In genomic region chr9:106822381-106823104, GRCm38 (mm10) we compare ENCODE assay signal across 7 mouse cellular contexts. TPM values are rescaled to one million over a fixed set of nuclear protein-coding genes. Genes with fewer than 3 reads are reported as not detected.
DNase-seq lines count a peak whose midpoint lies in the region; ATAC-seq lines count a peak whose summit lies in the region.

No protein-coding gene starts in this region.

- peak overlapping the region; percentile 94 for H3K27ac ChIP-seq in intestine, embryonic 16.5 days (ENCODE audit: low read length)
- peak overlapping the region; percentile 94 for H3K27ac ChIP-seq in limb, embryonic 10.5 days
- peak overlapping the region; percentile 92 for H3K27ac ChIP-seq in midbrain, embryonic 13.5 days

- H3K4me2 ChIP-seq in intestine, embryonic 16.5 days (ENCODE audit: low read depth, low read length): peak overlapping the region; percentile 46
- H3K4me2 ChIP-seq in midbrain, embryonic 13.5 days (replicated peaks): peak overlapping the region; percentile 89

- peak; percentile 89 for DNase-seq in adrenal gland, adult 8-10 months
- DNase-seq in embryo, embryonic 11.5 days (ENCODE audit: low read depth, low spot score): peak; percentile 77
- DNase-seq in gastrocnemius, postnatal 4 days (ENCODE audit: low spot score in 2 of 2): peak; percentile 81 to 88
- peak; percentile 89 for DNase-seq in limb, embryonic 10.5 days (ENCODE audit: low spot score)
- DNase-seq in spleen, adult 18-20 months: peak; percentile 79 to 83

- no peaks in the 10 kb centered on the region for H3K27me3 ChIP-seq in intestine, embryonic 16.5 days (replicated peaks; ENCODE audit: control insufficient read depth, insufficient read depth, low read length)
- H3K27me3 ChIP-seq in limb, embryonic 10.5 days (ENCODE audit: low read depth, poor library complexity, severe bottlenecking): no peaks in the 10 kb centered on the region
- H3K27me3 ChIP-seq in midbrain, embryonic 13.5 days: no peaks in the 10 kb centered on the region

- under 1% methylated on average over 32 of the region's 32 CpGs for WGBS in intestine, embryonic 16.5 days
- WGBS in limb, embryonic 10.5 days: 4% methylated on average over 32 of the region's 32 CpGs
- WGBS in midbrain, embryonic 13.5 days: 3% methylated on average over 32 of the region's 32 CpGs

- no peaks in the 10 kb centered on the region for H3K9me3 ChIP-seq in intestine, embryonic 16.5 days (ENCODE audit: control insufficient read depth, low read length)
- no peaks in the 10 kb centered on the region for H3K9me3 ChIP-seq in limb, embryonic 10.5 days (replicated peaks)
- no peaks in the 10 kb centered on the region for H3K9me3 ChIP-seq in midbrain, embryonic 13.5 days

- H3K36me3 ChIP-seq in intestine, embryonic 16.5 days (ENCODE audit: control insufficient read depth, insufficient read depth, low read length): no peaks in the 10 kb centered on the region
- peaks cover 5% of the 10 kb centered on the region; the same call in 1 of the 2 replicates for H3K36me3 ChIP-seq in limb, embryonic 10.5 days
- no peaks in the 10 kb centered on the region for H3K36me3 ChIP-seq in midbrain, embryonic 13.5 days

- ATAC-seq in intestine, embryonic 16.5 days: peak; percentile 86
- no peak; the same call in 1 of the 2 replicates for ATAC-seq in midbrain, embryonic 13.5 days

- no peaks in the 10 kb centered on the region for H3K4me1 ChIP-seq in intestine, embryonic 16.5 days (ENCODE audit: control insufficient read depth, insufficient read depth, low read length)
- no peaks in the 10 kb centered on the region for H3K4me1 ChIP-seq in limb, embryonic 10.5 days
- H3K4me1 ChIP-seq in midbrain, embryonic 13.5 days (replicated peaks): peaks cover 13% of the 10 kb centered on the region

- peak overlapping the region; percentile 96 for H3K4me3 ChIP-seq in intestine, embryonic 16.5 days (ENCODE audit: low read length)
- H3K4me3 ChIP-seq in limb, embryonic 10.5 days: peak overlapping the region; percentile 87
- H3K4me3 ChIP-seq in midbrain, embryonic 13.5 days (replicated peaks): peak overlapping the region; percentile 84

- H3K9ac ChIP-seq in intestine, embryonic 16.5 days (ENCODE audit: low read depth, low read length): peak overlapping the region; percentile 92
- H3K9ac ChIP-seq in midbrain, embryonic 13.5 days (replicated peaks): peak overlapping the region; percentile 90

RNA-seq across cellular contexts. Expression of gene Dcaf1, which starts 0.9 kb away (rescaled TPM):
- 10 to 100 TPM; 32.4 to 50.2 (median 37.7) TPM for total RNA-seq in adrenal gland, adult 8-10 months (2022)
- 10 to 100 TPM; 16.9 to 22.7 TPM for total RNA-seq in gastrocnemius, postnatal 4 days (2021)
- polyA plus RNA-seq in intestine, embryonic 16.5 days (2015; fragmentation: Nextera tagmentation; extraction: Ambion mirVana): 17.0 and 18.2 TPM in 2 replicates
- 29.4 and 34.1 TPM in 2 replicates for polyA plus RNA-seq in limb, embryonic 10.5 days (2016; fragmentation: Nextera tagmentation; extraction: Ambion mirVana)
- polyA plus RNA-seq in midbrain, embryonic 13.5 days (2015; fragmentation: Nextera tagmentation; extraction: Ambion mirVana): 19.7 and 22.0 TPM in 2 replicates

RNA-seq across cellular contexts. Expression of gene Rad54l2, which starts 33.5 kb away (rescaled TPM):
- 10 to 100 TPM; 19.8 to 25.7 (median 22.2) TPM for total RNA-seq in adrenal gland, adult 8-10 months (2022)
- total RNA-seq in gastrocnemius, postnatal 4 days (2021): 10 to 100 TPM; 13.6 to 15.0 TPM
- polyA plus RNA-seq in intestine, embryonic 16.5 days (2015; fragmentation: Nextera tagmentation; extraction: Ambion mirVana): 3.3 and 3.7 TPM in 2 replicates
- 11.0 and 12.6 TPM in 2 replicates for polyA plus RNA-seq in limb, embryonic 10.5 days (2016; fragmentation: Nextera tagmentation; extraction: Ambion mirVana)
- polyA plus RNA-seq in midbrain, embryonic 13.5 days (2015; fragmentation: Nextera tagmentation; extraction: Ambion mirVana): 8.6 and 10.5 TPM in 2 replicates
